Mouse (Mus musculus): ENCODE data around the gene Card10. TPM values are rescaled to one million over a fixed set of nuclear protein-coding genes. Genes with fewer than 3 reads are reported as not detected.
A peak's percentile ranks its signal among the peaks of the same experiment; 100 is the strongest.
"Not testable (repeated sequence)": the region's sequence is repeated elsewhere in the genome, so short reads cannot be mapped to it uniquely, and the experiment has no call there.

The Card10 gene
- 2.3 and 2.7 TPM in 2 replicates for total RNA-seq (2015)
- 0.92 and 1.1 TPM in 2 replicates for total RNA-seq (2017)

GRCm38 (mm10) chr15:78802776-78803391 is at the start of gene Card10:
TSS of gene Card10 (minus strand) at chr15:78803042.
- peak; percentile 78 for ATAC-seq (ENCODE audit: poor library complexity, severe bottlenecking)

DNA sequence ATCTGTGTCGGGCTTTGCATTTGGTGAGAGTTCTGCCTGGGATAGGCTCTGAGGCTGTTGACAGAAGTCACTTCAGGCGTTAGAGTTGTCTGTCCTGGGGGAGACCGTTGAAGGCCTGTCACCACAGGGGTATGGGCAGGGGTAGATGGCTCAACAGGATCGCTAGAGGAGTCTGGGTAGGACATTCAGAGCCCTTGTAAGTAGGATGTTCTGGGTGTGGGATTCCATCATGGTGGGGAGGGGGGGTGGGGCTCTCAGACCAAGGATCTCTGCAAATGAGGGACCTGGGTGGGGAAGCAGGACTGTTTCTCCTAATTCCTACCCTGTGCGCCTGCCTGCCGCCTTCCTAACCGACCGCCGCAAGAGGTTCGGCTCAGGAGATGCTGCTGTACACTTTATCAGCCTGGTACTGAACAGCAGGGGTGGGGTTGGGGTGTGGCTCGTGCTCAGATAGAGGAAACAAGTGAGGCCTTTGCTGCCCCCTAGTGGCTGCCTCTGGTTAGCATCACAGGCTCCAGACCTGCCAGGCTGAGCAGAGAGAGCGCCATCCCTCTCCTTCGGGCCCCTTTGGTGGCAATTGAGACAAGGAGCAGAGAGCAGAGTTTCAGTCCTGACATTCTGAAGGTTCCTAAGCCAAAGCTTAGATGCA is 48.8 kb upstream of the Card10 start:
- ATAC-seq (ENCODE audit: poor library complexity, severe bottlenecking), result peak; percentile 97

DNA sequence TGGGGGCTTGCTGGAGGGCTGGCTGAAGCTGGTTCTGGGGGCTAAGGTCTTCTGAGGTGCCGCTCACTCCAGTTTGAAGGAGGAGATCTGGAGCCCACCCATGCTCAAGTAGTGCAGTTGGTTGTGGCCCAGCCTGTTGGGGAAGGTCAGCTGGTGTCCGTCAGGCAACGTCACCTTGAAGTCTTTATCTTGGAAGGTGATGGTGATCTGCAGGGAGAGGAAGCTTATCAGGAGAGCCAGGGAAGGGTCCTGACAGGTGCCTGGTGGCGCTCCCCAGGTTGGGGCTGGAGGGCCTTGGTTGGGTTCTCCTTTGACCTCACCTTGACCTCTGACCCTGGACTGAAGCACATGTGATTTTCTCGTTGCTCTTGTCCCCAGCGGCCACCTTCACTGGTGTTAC is 48.1 kb upstream of the Card10 start:
- no peak for ATAC-seq (ENCODE audit: poor library complexity, severe bottlenecking)

DNA sequence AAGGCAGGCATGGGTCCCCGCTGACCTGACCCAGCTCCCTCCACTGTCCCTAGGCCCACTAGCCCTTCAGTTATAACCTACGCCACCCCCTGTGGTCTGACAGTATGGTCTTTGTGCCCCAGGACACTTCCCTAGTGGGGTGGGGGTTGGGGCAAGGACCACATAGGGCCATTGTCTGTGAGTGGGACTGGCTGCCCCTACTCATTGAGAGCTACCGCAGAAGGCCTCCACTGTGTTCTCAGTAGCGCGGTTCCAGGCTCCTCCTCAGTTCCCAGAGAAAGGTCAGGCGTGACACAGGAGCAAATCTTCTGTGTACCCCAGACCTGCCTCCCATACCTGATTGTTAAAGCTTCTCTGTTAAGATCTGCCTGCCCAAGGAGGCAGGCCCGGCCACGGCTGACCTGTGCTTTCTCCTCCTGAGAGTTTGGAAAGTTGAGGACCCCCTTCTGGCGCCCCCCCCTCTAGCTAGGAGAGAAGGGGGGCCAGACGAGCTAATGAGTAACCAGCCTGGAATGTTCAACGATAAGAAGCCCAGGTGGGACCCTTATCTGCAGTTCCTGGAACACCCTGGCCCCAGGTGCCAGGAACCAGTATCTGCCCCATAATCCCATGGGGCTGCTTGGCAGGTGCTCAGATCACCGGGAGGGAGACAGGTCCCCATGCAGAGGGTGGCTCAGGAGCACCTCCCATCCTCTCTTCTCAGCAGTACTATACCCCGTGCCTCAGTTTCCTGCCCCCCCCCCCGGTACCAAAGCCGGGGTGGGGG is 47.4 kb upstream of the Card10 start:
- ATAC-seq (ENCODE audit: poor library complexity, severe bottlenecking), result no peak

GRCm38 (mm10) chr15:78849485-78849884 is 46.6 kb upstream of the Card10 start:
- no peak for ATAC-seq (ENCODE audit: poor library complexity, severe bottlenecking)

GRCm38 (mm10) chr15:78848467-78848866 is 45.6 kb upstream of the Card10 start:
- ATAC-seq (ENCODE audit: poor library complexity, severe bottlenecking), result peak; percentile 70

GRCm38 (mm10) chr15:78846805-78847204 is 44.0 kb upstream of the Card10 start:
- not testable (repeated sequence) for ATAC-seq (ENCODE audit: poor library complexity, severe bottlenecking)

DNA sequence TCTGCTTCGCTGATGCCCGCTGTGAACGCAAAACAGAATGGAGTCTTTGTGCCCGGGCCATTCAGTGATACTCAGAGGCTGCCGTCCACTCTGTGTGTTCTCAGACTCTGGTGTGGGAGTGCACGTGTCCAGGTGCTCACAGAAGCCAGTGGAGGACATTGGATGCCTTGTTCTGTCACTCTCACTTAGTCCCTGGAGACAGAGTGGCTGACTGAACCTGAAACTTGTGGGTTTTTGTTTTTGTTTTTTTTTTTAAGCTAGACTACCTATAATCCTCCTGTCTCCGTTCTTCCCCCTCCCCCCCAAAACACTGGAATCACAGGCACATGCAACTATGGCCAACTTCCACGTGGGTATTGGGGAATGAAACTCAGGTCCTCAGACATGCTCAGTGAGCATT is 43.5 kb upstream of the Card10 start:
- ATAC-seq (ENCODE audit: poor library complexity, severe bottlenecking), result no peak

- ATAC-seq (ENCODE audit: poor library complexity, severe bottlenecking), result no peak
Observed at GRCm38 (mm10) chr15:78845867-78846266, 43.0 kb upstream of the Card10 start.

DNA sequence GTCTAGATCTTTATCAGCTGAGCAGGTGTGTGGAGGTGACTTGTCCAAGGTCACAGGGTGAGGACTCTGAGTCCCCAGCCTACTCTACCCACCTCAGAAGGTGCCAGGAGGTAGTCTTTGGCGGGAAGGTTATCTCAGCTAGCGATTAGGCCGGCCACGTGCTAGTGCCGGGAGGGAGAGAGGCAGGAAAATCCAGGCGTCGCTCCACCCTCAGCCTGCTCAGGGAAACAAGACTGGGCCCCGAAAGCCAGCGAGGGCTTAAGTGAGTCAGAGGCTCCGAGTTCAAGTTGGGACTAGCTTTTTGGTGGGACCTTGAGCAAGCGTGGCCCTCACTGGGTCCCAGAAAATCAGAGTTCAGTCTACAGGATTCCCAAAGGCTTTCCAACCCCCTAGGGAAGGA is 42.5 kb upstream of the Card10 start:
- ATAC-seq (ENCODE audit: poor library complexity, severe bottlenecking), result no peak

DNA sequence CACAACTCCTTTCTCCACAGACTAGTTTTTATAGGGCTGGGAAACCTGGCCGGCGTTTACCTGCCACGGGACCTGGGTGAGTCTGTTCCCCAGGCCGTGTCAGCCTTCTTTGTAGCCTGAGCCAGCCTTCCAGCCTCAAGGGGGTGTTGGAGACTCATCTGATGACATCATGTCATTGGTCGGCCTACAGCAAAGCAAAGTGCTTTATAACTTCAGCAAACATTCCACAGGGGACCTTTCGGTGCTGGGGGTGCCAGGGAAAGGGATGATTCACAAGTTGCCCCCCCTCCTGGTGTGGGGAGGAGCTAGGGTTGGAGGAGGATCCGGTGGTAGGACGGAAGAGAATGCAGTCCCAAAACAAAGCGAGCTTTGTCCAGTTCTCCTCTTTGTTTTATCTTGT is 41.9 kb upstream of the Card10 start:
- no peak for ATAC-seq (ENCODE audit: poor library complexity, severe bottlenecking)

GRCm38 (mm10) chr15:78843581-78844469 is 41.0 kb upstream of the Card10 start:
- ATAC-seq (ENCODE audit: poor library complexity, severe bottlenecking), result peak; percentile 50

- peak; percentile 35; the same call in 1 of the 2 replicates for ATAC-seq (ENCODE audit: poor library complexity, severe bottlenecking)
Observed at GRCm38 (mm10) chr15:78842371-78843163, 39.7 kb upstream of the Card10 start, which contains the start of gene Cdc42ep1. TSS of gene Cdc42ep1 (plus strand) at chr15:78842624.

DNA sequence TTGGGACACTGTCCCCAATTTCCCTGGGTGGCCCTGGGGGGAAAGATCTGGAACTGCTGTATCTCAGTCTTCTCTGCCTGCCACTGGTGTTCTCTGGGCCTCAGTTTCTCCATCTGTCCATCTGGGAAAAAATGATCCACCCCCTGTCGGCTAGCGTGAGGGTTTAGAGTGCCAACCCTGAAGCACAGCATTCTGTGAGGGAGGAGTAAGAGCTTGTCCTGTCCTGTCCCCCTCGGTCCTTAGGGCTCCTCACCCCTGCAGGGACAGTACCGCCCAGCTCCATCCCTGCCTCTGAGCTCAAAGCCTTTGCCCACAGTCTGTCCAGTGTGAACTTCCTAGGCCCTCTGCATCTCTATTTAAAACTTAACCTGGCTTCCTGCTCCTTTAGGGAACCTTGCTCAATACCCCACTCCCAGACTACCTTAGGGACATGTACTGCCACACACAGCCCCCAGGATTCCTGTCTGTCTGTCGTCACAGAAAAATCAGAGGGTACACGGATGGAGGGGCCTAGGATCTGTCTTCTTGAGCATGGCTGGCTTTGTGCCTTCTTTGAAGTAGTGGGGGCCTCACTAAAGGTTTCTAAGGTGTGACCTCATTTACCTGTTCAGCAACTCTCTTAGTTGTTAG is 38.4 kb upstream of the Card10 start:
- no peak for ATAC-seq (ENCODE audit: poor library complexity, severe bottlenecking)

DNA sequence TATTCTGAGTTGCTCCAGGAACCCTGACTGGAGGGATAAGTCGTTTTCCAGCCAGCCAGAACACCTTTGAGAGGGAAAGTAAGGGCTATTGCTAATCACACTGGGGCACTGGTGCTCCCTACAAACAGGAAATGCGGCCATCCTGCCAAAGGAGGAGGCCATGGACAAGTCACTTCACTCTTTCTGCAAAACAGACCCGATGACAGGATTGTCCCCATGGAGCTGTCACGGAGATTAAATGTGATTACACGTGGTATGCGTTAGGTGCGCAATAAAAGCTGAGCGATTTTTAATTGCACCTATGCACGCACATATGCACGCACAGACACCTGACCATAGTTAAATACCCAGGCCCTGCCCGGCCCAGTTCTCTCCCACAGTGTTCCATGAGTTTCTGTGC is 37.9 kb upstream of the Card10 start:
- no peak for ATAC-seq (ENCODE audit: poor library complexity, severe bottlenecking)

GRCm38 (mm10) chr15:78840241-78840640 is 37.4 kb upstream of the Card10 start:
- ATAC-seq (ENCODE audit: poor library complexity, severe bottlenecking), result no peak

- no peak for ATAC-seq (ENCODE audit: poor library complexity, severe bottlenecking)
Observed at GRCm38 (mm10) chr15:78839744-78840143, 36.9 kb upstream of the Card10 start.

- no peak for ATAC-seq (ENCODE audit: poor library complexity, severe bottlenecking)
Observed at GRCm38 (mm10) chr15:78836086-78836621, 33.3 kb upstream of the Card10 start.
